In genomic region chr12:73625277-73626032, GRCm38 (mm10) we compare ENCODE assay signal across 11 mouse cellular contexts.
"Had no signal": no experiment of that assay in that cellular context is flagged by ENCODE, and none has a peak within 500 bp of the region (broad histone marks: within the 10 kb centered on the region; RNA-seq: fewer than 3 reads in every experiment).

No protein-coding gene starts in this region.

- H3K36me3 ChIP-seq: limb, embryonic 15.5 days; liver, embryonic 13.5 days; neural tube, embryonic 15.5 days had no signal

- DNase-seq: kidney, adult 18-20 months; kidney, postnatal 10 days; liver, embryonic 13.5 days; lung, adult 18-20 months; thymus, postnatal 25 days had no signal

- ATAC-seq: midbrain, embryonic 16.5 days had no signal

- H3K4me2 ChIP-seq: limb, embryonic 15.5 days; liver, embryonic 13.5 days; midbrain, embryonic 11.5 days; neural tube, embryonic 15.5 days had no signal

- H3K9ac ChIP-seq: limb, embryonic 15.5 days; liver, embryonic 13.5 days; neural tube, embryonic 15.5 days had no signal

- H3K27ac ChIP-seq: left cerebral cortex, adult 2 months; limb, embryonic 15.5 days; liver, embryonic 13.5 days; neural tube, embryonic 15.5 days; stomach, postnatal 0 days had no signal

- H3K4me3 ChIP-seq: left cerebral cortex, adult 2 months; limb, embryonic 15.5 days; liver, embryonic 13.5 days; neural tube, embryonic 15.5 days had no signal

- H3K4me1 ChIP-seq: limb, embryonic 15.5 days; liver, embryonic 13.5 days; neural tube, embryonic 15.5 days had no signal

- H3K9me3 ChIP-seq: limb, embryonic 15.5 days; liver, embryonic 13.5 days; neural tube, embryonic 15.5 days had no signal

- H3K27me3 ChIP-seq: limb, embryonic 15.5 days; liver, embryonic 13.5 days; neural tube, embryonic 15.5 days had no signal
